Comparison of ENCODE assay signal across 1 mouse cellular context in genomic region chr17:33714779-33715178, GRCm38 (mm10).
TF ChIP-seq lines count a peak whose summit lies in the region.

No protein-coding gene starts in this region.

TF ChIP-seq in MEL, 35 proteins besides CTCF, POLR2A, EP300 and RAD21:
- TF ChIP-seq ELF1 (IDR thresholded peaks at IDR 0.05; ENCODE audit: low read depth, low read length) = no peak
- peak; percentile 78 for TF ChIP-seq TAL1 (IDR thresholded peaks at IDR 0.05; ENCODE audit: low read length)
- peak; percentile 66 for TF ChIP-seq GATA1 (IDR thresholded peaks at IDR 0.05; ENCODE audit: low read depth, low read length)
- TF ChIP-seq ZMIZ1 (IDR thresholded peaks at IDR 0.05; ENCODE audit: low read depth, low read length) = no peak
- TF ChIP-seq KAT2A (conservative IDR thresholded peaks at IDR 0.05; ENCODE audit: low read depth, low read length) = no peak
- no peak for TF ChIP-seq MAFK (IDR thresholded peaks at IDR 0.05; ENCODE audit: borderline replicate concordance, low read depth, low read length)
- no peak for TF ChIP-seq SIN3A (IDR thresholded peaks at IDR 0.05; ENCODE audit: low read length)
- TF ChIP-seq GABPA (IDR thresholded peaks at IDR 0.05; ENCODE audit: low read depth, low read length) = no peak
- TF ChIP-seq TCF12 (IDR thresholded peaks at IDR 0.05; ENCODE audit: low read depth, low read length) = peak; percentile 66
- no peak for TF ChIP-seq ETS1 (IDR thresholded peaks at IDR 0.05; ENCODE audit: low read depth, low read length)
TF ChIP-seq in MEL: peak in this region for 3.
